Mouse (Mus musculus) stomach, postnatal 0 days (tissue): ENCODE results near the gene Hspb1. TPM values are rescaled to one million over a fixed set of nuclear protein-coding genes. Genes with fewer than 3 reads are reported as not detected.

ENCODE experiments used
- ATAC-seq: fragments of 200-750 bp; cut with Nextera tagmentation; 2 replicates; pipeline ENCODE4 v1.8.0; 2017; ENCODE audit not compliant: low FRiP score, low TSS enrichment
- DNase-seq: peaks from one replicate; pipeline ENCODE4 v3.0.0-alpha.2; 2016; ENCODE audit warnings: low spot score
- H3K27ac ChIP-seq: fragments of 300-500 bp; sonication (generic); replicated peaks from 2 replicates; pipeline ENCODE4 v1.5.1; 2014; ENCODE audit warnings: mild to moderate bottlenecking, control low read depth
- H3K27me3 ChIP-seq: fragments of 300-500 bp; sonication (generic); 2 replicates; pipeline ENCODE4 v1.6.1; 2014; ENCODE audit warnings: low read length; ENCODE audit not compliant: control insufficient read depth, insufficient read depth
- H3K36me3 ChIP-seq: fragments of 300-500 bp; sonication (generic); 2 replicates; pipeline ENCODE4 v1.6.1; 2014; ENCODE audit warnings: low read length, mixed read lengths; ENCODE audit not compliant: control insufficient read depth, insufficient read depth
- H3K4me1 ChIP-seq: fragments of 300-500 bp; sonication (generic); replicated peaks from 2 replicates; pipeline ENCODE4 v1.6.1; 2014; ENCODE audit warnings: antibody characterized with exemption; ENCODE audit not compliant: control insufficient read depth, insufficient read depth
- H3K4me2 ChIP-seq: fragments of 300-500 bp; sonication (generic); replicated peaks from 2 replicates; pipeline ENCODE4 v1.6.1; 2014; ENCODE audit warnings: low read depth, mild to moderate bottlenecking, control low read depth, moderate library complexity
- H3K4me3 ChIP-seq: fragments of 300-500 bp; sonication (generic); 2 replicates; pipeline ENCODE4 v1.5.1; 2014; ENCODE audit warnings: low read depth, low read length, control low read depth
- H3K9ac ChIP-seq: fragments of 300-500 bp; sonication (generic); 2 replicates; pipeline ENCODE4 v1.6.1; 2014; ENCODE audit warnings: mild to moderate bottlenecking, low read length, control low read depth, mixed read lengths
- H3K9me3 ChIP-seq: fragments of 300-500 bp; sonication (generic); 2 replicates; pipeline ENCODE4 v1.6.1; 2016; ENCODE audit warnings: low read length; ENCODE audit not compliant: control insufficient read depth
- CTCF ChIP-seq: IDR thresholded peaks from 2 replicates; pipeline ENCODE4 v1.5.1; 2016; ENCODE audit warnings: antibody characterized with exemption, low read depth, mild to moderate bottlenecking, moderate library complexity
- EP300 ChIP-seq: optimal IDR thresholded peaks from 2 replicates; pipeline ENCODE3; 2016; ENCODE audit warnings: antibody characterized with exemption
- WGBS: fragments of 180-500 bp; shearing (Covaris S2); extraction: QIAGEN DNeasy Blood & Tissue Kit; methylation state at CpG from one replicate; pipeline ENCODE4 v1.1.7; 2014; 5-methylcytosine and 5-hydroxymethylcytosine counted together
- polyA plus RNA-seq: library from polyadenylated mRNA; unstranded; fragments of >200 nt; fragmentation: Nextera tagmentation; extraction: Ambion mirVana; gene quantifications from 2 replicates; pipeline ENCODE4 v1.2.1, GENCODE M21; 2015

The Hspb1 gene
- polyA plus RNA-seq, 1 experiment from 2014 or later = 1,355 TPM

DNA sequence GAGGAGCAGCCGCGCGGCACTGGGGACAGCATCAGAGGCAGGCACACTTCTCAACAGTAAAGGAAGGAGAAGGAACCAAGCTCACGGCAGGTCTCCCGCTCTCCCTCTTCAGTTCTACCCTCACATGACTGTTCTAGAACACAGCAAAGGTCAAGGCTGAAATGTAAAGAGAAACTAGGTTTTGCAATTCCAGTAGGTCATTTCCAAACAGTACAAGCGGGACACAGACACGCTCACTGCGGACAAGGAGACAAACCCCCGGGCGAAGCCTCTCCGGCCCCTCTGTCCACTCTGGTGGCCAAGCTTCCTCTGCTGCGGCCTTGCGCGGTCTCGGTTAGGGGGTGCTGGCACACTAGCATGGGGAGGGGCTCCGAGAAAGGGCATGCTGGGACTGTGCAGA is 21.3 kb downstream of the Hspb1 start:
- no peak overlapping the region for H3K4me2 ChIP-seq
- peaks cover 29% of the 10 kb centered on the region for H3K36me3 ChIP-seq
- no peaks in the 10 kb centered on the region for H3K9me3 ChIP-seq
- no peaks in the 10 kb centered on the region for H3K4me1 ChIP-seq
- no peak overlapping the region for H3K9ac ChIP-seq
- no peaks in the 10 kb centered on the region for H3K27me3 ChIP-seq
- no peak overlapping the region for H3K4me3 ChIP-seq
- no peak for DNase-seq
- ATAC-seq = no peak
- TF ChIP-seq CTCF (no peak), EP300 (no peak)
- 91% methylated on average over 16 of the region's 16 CpGs for WGBS
- no peak overlapping the region for H3K27ac ChIP-seq

DNA sequence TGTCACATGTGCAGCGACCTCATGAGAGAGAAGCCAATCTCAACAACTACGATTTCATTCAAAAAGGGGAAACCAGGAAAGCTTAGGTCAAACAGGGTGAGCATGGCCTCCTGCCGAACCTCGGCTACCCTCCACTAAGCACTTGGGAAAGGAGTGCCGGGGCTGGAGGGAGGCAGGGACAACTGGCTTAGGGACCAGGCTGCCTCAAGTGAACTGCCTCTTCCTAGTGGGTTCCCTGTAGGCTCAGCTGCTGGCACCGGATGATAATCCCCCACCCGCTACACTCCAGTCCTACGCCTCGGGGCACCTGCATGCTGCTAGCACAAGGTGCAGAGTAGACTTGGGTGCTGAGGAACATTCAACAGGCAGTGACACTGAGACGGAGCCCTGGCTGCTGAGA is 21.9 kb downstream of the Hspb1 start:
- Histone ChIP-seq H3K4me3 (no peak overlapping the region), H3K36me3 (peaks cover 29% of the 10 kb centered on the region), H3K4me1 (no peaks in the 10 kb centered on the region; the same call in 1 of the 2 replicates), H3K27me3 (no peaks in the 10 kb centered on the region), H3K27ac (no peak overlapping the region), H3K9me3 (no peaks in the 10 kb centered on the region), H3K9ac (no peak overlapping the region), H3K4me2 (no peak overlapping the region)
- DNase-seq (no peak), ATAC-seq (no peak)
- TF ChIP-seq CTCF (no peak), EP300 (no peak)
- 83% methylated on average over 10 of the region's 10 CpGs for WGBS

DNA sequence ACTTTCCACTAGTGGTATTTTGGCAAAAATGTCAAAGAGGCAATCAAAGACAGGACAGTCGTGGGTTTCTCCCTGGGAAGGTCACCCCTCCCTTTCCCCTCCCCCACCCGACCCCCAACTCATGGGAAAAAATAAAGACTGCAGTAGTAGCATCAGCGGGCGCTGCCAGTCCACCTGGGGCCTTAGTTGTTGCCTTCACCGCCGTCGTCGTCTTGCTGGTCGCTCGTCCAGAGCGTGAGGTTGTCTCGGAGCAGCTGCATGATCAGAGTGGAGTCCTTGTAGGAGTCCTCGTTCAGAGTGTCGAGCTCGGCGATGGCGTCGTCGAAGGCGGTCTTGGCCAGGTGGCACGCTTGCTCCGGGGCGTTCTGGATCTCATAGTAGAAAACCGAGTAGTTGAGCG is 23.1 kb downstream of the Hspb1 start:
- Histone ChIP-seq H3K36me3 (peaks cover 29% of the 10 kb centered on the region), H3K27me3 (no peaks in the 10 kb centered on the region), H3K27ac (no peak overlapping the region), H3K4me2 (no peak overlapping the region), H3K9me3 (no peaks in the 10 kb centered on the region), H3K4me3 (no peak overlapping the region), H3K4me1 (no peaks in the 10 kb centered on the region; the same call in 1 of the 2 replicates), H3K9ac (no peak overlapping the region)
- TF ChIP-seq CTCF (no peak), EP300 (no peak)
- no peak for DNase-seq
- 90% methylated on average over 25 of the region's 25 CpGs for WGBS
- no peak for ATAC-seq

GRCm38 (mm10) chr5:135911633-135912220 is 24.0 kb downstream of the Hspb1 start:
- TF ChIP-seq EP300 = no peak
- TF ChIP-seq CTCF = no peak
- no peak for ATAC-seq
- 86% methylated on average over 11 of the region's 11 CpGs for WGBS

GRCm38 (mm10) chr5:135913201-135913600 is 25.5 kb downstream of the Hspb1 start:
- Histone ChIP-seq H3K4me2 (no peak overlapping the region), H3K4me3 (no peak overlapping the region), H3K9me3 (no peaks in the 10 kb centered on the region), H3K27ac (no peak overlapping the region), H3K9ac (no peak overlapping the region), H3K36me3 (peaks cover 24% of the 10 kb centered on the region), H3K4me1 (no peaks in the 10 kb centered on the region; the same call in 1 of the 2 replicates), H3K27me3 (no peaks in the 10 kb centered on the region)
- ATAC-seq (no peak), DNase-seq (no peak)
- TF ChIP-seq EP300 (no peak), CTCF (no peak)
- WGBS = 69% methylated on average over 5 of the region's 5 CpGs

More at GRCm38 (mm10) chr5:135911633-135912220, 24.0 kb downstream of the Hspb1 start:
- Histone ChIP-seq H3K4me3 (no peak overlapping the region), H3K9ac (no peak overlapping the region), H3K4me1 (no peaks in the 10 kb centered on the region; the same call in 1 of the 2 replicates), H3K9me3 (no peaks in the 10 kb centered on the region), H3K27ac (no peak overlapping the region), H3K4me2 (no peak overlapping the region), H3K27me3 (no peaks in the 10 kb centered on the region), H3K36me3 (peaks cover 29% of the 10 kb centered on the region)
- DNase-seq = no peak

DNA sequence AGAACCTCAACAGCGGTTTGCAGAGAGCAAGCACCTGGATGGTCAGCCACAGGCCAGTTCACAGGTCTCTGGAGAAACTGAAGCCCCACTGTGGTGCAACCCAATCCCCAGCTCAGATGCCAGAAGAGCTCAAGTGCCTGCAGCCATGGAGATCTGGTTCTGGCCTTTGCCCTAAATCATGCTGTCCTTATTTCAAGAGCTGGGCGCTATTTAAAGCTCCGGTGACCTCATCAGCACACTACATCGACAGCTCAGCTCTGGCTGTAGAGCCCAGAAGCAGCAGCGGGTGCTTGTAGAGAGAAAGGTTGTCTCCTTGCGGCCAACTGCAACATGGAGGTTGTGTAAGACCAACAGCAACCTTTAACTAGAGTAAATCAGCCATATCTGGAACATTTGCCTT is 26.4 kb downstream of the Hspb1 start:
- H3K9me3 ChIP-seq = no peaks in the 10 kb centered on the region
- DNase-seq = no peak
- no peaks in the 10 kb centered on the region for H3K27me3 ChIP-seq
- no peak for TF ChIP-seq EP300
- TF ChIP-seq CTCF = no peak
- no peak overlapping the region for H3K4me2 ChIP-seq
- H3K36me3 ChIP-seq = peaks cover 21% of the 10 kb centered on the region
- no peaks in the 10 kb centered on the region; the same call in 1 of the 2 replicates for H3K4me1 ChIP-seq
- no peak overlapping the region for H3K27ac ChIP-seq
- no peak overlapping the region for H3K4me3 ChIP-seq
- 73% methylated on average over 6 of the region's 6 CpGs for WGBS
- no peak; the same call in 1 of the 2 replicates for ATAC-seq
- H3K9ac ChIP-seq = no peak overlapping the region
